21 mouse cellular contexts compared by ENCODE assay signal in genomic region chrX:52320653-52321052, GRCm38 (mm10).
DNase-seq lines count a peak whose midpoint lies in the region; ATAC-seq and TF ChIP-seq lines count a peak whose summit lies in the region.
"Had no signal": no experiment of that assay in that cellular context is flagged by ENCODE, and none has a peak within 500 bp of the region (broad histone marks: within the 10 kb centered on the region; RNA-seq: fewer than 3 reads in every experiment).

No protein-coding gene starts in this region.

- no peak for TF ChIP-seq CTCF in kidney, adult 2 months (conservative IDR thresholded peaks at IDR 0.05; ENCODE audit: insufficient read depth, insufficient read length, low read depth, low read length)

- H3K4me3 ChIP-seq in kidney, adult 2 months (ENCODE audit: insufficient read depth, low read depth, low read length) = no peak overlapping the region
- no peak overlapping the region for H3K4me3 ChIP-seq in kidney, embryonic 14.5 days (ENCODE audit: low read length)
- no peak overlapping the region for H3K4me3 ChIP-seq in limb, embryonic 10.5 days
- H3K4me3 ChIP-seq: erythroblast, embryonic 14.5 days; limb, embryonic 15.5 days had no signal

- no peak for TF ChIP-seq POLR2A in kidney, adult 2 months (IDR thresholded peaks at IDR 0.05; ENCODE audit: low read depth, low read length)

- 66% methylated on average over 4 of the region's 4 CpGs for WGBS in kidney, adult 2 months
- WGBS in kidney, embryonic 14.5 days = 76% methylated on average over 4 of the region's 4 CpGs
- 85% methylated on average over 4 of the region's 4 CpGs for WGBS in limb, embryonic 10.5 days

- peak; percentile 5 for DNase-seq in adrenal gland, postnatal 14 days
- no peak for DNase-seq in adrenal gland, adult 18-20 months (ENCODE audit: low spot score in 2 of 2)
- peak; percentile 6 for DNase-seq in kidney, adult 2 months
- DNase-seq in gonadal fat pad, adult 2 months (ENCODE audit: low read depth) = peak; percentile 51
- peak; percentile 4 to 14 for DNase-seq in lung, postnatal 4 days
- DNase-seq in right cerebral cortex, adult 18-20 months = no peak
- DNase-seq in limb, embryonic 10.5 days (ENCODE audit: low spot score) = no peak
- DNase-seq: cerebellum, postnatal 10 days; embryo, embryonic 11 days; heart, postnatal 14 days; kidney, postnatal 4 days; thymus, postnatal 14 days had no signal

- no peak overlapping the region for H3K4me2 ChIP-seq in kidney, embryonic 14.5 days (replicated peaks; ENCODE audit: low read depth, low read length)
- H3K4me2 ChIP-seq: limb, embryonic 15.5 days had no signal

- no peaks in the 10 kb centered on the region for H3K27me3 ChIP-seq in kidney, adult 2 months (replicated peaks; ENCODE audit: control insufficient read depth, insufficient read depth, low read length)
- no peaks in the 10 kb centered on the region for H3K27me3 ChIP-seq in kidney, embryonic 14.5 days (ENCODE audit: control insufficient read depth, insufficient read depth, low read length)
- peaks cover 35% of the 10 kb centered on the region for H3K27me3 ChIP-seq in limb, embryonic 10.5 days (ENCODE audit: low read depth, poor library complexity, severe bottlenecking)
- H3K27me3 ChIP-seq: limb, embryonic 15.5 days had no signal

- H3K27ac ChIP-seq in kidney, adult 2 months (ENCODE audit: insufficient read depth, low read depth, low read length) = no peak overlapping the region
- H3K27ac ChIP-seq in kidney, embryonic 14.5 days (ENCODE audit: low read depth, low read length) = no peak overlapping the region
- no peak overlapping the region for H3K27ac ChIP-seq in limb, embryonic 10.5 days
- H3K27ac ChIP-seq: limb, embryonic 15.5 days; stomach, postnatal 0 days had no signal

- no peak for ATAC-seq in kidney, embryonic 14.5 days (ENCODE audit: low FRiP score, low TSS enrichment)
- ATAC-seq: activated CD4-positive, CD25-positive, alpha-beta regulatory T cell, adult 4 months; forebrain, embryonic 14.5 days; hindbrain, embryonic 16.5 days; intestine, postnatal 0 days; midbrain, embryonic 16.5 days had no signal

- no peak overlapping the region for H3K9ac ChIP-seq in kidney, embryonic 14.5 days (ENCODE audit: low read depth, low read length)
- H3K9ac ChIP-seq: limb, embryonic 15.5 days had no signal

- H3K9me3 ChIP-seq in kidney, embryonic 14.5 days (ENCODE audit: control insufficient read depth, low read length) = no peaks in the 10 kb centered on the region
- no peaks in the 10 kb centered on the region for H3K9me3 ChIP-seq in limb, embryonic 10.5 days (replicated peaks)
- H3K9me3 ChIP-seq: limb, embryonic 15.5 days had no signal

- no peaks in the 10 kb centered on the region for H3K36me3 ChIP-seq in kidney, adult 2 months (ENCODE audit: control insufficient read depth, insufficient read depth, low read length)
- H3K36me3 ChIP-seq in kidney, embryonic 14.5 days (ENCODE audit: control insufficient read depth, insufficient read depth, low read length) = no peaks in the 10 kb centered on the region
- peaks cover 25% of the 10 kb centered on the region for H3K36me3 ChIP-seq in limb, embryonic 10.5 days
- H3K36me3 ChIP-seq: limb, embryonic 15.5 days had no signal

- no peaks in the 10 kb centered on the region for H3K4me1 ChIP-seq in kidney, adult 2 months (ENCODE audit: control insufficient read depth, insufficient read depth, low read length)
- H3K4me1 ChIP-seq in kidney, embryonic 14.5 days (ENCODE audit: control insufficient read depth, insufficient read depth, low read length) = no peaks in the 10 kb centered on the region
- H3K4me1 ChIP-seq in limb, embryonic 10.5 days = no peaks in the 10 kb centered on the region
- H3K4me1 ChIP-seq: limb, embryonic 15.5 days had no signal

Comparison
In these comparisons a context has a peak if more than half of its experiments do, and no peak if none do; other contexts are left out.
1. DNase-seq: peak in adrenal gland, postnatal 14 days (single experiment), kidney, adult 2 months (single experiment), gonadal fat pad, adult 2 months (single experiment) and lung, postnatal 4 days (2 of 2); none in adrenal gland, adult 18-20 months (0 of 2), right cerebral cortex, adult 18-20 months (single experiment) and limb, embryonic 10.5 days (single experiment).